Mouse (Mus musculus) gastrocnemius, adult 18-20 months (tissue): ENCODE data around the gene Klf13. TPM values are rescaled to one million over a fixed set of nuclear protein-coding genes. Genes with fewer than 3 reads are reported as not detected.

Experiments
- DNase-seq: peaks from one replicate; pipeline ENCODE4 v3.0.0; 2021; ENCODE audit warnings: low spot score
- total RNA-seq, 2 experiments: library from RNA; stranded (reverse); gene quantifications; 2 replicates each; pipeline ENCODE4 v1.2.3; 2021

Gene Klf13
- total RNA-seq, 2 experiments from 2014 or later = 33.3 to 55.3 TPM

- DNase-seq = no peak
These were observed 30.0 kb downstream of the Klf13 start for GRCm38 (mm10) chr7:63908496-63909285.

DNA sequence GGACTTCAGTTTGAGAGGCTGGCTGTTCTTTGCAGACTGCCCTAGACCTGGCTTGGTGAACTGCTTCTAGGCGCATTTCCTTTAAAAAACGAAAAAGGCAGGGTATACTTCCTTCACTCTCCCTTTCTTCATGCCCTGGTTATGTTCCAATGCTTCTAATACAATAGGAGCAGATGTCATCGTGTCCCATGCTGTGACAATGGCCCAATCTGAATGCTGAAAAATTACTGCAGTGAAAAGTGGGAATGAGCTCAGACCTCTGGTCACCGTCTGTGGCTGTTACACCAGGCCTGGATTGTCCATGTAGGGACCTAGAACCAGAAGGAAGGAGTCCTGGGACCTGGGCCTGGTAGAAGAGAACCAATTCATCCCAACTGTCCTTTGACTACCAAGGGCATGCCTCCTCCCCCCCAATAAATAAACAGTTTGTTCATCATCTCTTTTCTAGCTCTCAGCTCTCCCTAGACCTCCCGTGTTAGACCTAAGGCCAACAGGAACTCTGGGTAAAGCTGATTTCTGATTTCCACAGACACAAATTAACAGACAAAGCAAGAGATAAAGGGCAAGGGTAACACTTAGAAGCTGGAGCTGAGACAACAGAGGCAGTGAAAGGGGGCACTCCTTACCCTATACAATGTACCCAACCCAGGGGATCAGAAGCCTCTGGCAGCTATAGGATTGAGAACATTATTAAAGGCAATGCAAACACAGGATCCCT lies 30.8 kb downstream of the Klf13 start:
- DNase-seq = no peak

GRCm38 (mm10) chr7:63905642-63906041 lies 33.1 kb downstream of the Klf13 start:
- DNase-seq = no peak

GRCm38 (mm10) chr7:63905190-63905589 lies 33.5 kb downstream of the Klf13 start:
- peak; percentile 77 for DNase-seq

DNA sequence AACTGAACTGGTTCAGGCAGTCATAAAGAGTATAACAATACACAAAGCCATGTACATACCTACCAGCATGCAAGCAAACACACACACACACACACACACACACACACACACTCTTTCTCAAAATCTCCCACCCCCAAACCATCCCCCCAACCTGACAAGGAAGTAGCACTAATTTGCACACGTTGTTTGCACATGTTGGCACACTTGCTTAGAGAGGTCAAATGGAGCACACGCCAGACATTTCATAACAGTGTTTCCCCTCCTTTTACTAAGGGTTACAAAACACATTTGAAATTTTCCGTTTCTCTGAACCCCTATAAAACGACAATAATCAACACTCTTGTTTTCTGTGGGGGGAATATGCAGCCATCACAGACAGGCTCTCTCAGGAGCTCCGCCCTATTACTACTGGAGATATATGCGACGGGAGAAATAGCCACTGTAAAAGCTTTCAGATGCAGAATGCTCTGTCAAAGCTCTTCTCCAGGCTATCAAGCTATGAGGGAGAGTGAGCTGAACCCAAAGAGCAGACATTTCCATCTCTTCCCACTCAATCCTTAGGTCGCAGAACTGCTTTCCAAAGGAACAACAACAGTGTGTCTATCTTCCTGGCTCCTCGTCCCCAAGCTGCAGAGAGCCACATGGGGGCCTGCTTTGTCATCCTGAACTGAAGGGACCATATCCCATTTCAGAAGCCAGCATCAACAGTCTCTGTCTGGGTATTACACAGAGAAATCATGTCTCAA lies 34.9 kb downstream of the Klf13 start:
- DNase-seq = no peak

DNA sequence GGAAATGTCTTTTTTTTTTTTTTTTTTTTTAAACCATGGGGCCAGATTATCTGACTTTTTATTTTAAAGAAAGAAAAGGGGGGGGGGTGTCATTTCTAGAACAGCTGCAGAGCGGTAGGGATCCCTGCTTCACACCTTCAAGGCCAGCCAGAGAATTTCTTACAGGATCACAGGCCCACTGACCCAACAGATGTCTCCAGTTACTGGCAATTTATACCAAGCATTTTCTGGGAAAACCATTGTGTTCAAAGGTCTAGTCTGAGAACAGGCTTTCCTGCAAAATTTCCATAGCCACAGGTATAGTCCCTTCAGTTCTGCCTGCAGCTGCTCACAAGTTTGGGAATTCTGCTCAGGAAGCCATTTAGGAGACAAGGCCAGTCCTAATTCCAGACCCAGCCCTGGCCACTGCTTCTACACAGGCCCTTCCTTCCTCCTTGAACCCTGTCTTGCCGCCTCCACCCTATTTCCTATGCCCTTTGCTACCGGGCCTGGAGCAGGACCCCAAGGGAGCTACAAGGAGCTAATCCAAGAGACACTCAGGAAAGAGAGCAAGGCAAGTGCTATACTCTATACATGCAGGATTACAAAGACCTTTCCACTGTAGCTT lies 36.0 kb downstream of the Klf13 start:
- DNase-seq = no peak

- no peak for DNase-seq
These were observed 36.8 kb downstream of the Klf13 start for GRCm38 (mm10) chr7:63901942-63902341.

GRCm38 (mm10) chr7:63901346-63901745 lies 37.4 kb downstream of the Klf13 start:
- peak; percentile 50 for DNase-seq

DNA sequence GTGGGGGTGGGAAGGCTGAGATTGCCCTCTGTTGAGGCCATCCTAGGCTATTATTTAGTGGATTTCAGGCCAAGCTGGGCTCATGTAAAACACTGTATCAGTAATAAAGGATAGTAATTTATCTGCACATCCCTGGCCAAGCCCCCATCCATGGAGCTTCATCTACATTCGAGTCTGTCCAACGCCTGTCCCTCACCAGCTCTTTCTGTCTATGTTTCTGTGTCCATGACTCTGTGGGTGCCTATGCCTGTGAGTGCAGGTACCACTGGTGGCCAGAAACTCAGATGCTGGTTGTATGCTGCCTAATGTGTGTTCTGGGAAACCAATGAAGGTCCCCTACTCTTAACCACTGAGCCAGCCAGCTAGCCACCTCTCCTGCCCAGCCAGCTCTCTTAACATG lies 38.3 kb downstream of the Klf13 start:
- no peak for DNase-seq

- no peak for DNase-seq
These were observed 38.8 kb downstream of the Klf13 start for GRCm38 (mm10) chr7:63899925-63900324.

DNA sequence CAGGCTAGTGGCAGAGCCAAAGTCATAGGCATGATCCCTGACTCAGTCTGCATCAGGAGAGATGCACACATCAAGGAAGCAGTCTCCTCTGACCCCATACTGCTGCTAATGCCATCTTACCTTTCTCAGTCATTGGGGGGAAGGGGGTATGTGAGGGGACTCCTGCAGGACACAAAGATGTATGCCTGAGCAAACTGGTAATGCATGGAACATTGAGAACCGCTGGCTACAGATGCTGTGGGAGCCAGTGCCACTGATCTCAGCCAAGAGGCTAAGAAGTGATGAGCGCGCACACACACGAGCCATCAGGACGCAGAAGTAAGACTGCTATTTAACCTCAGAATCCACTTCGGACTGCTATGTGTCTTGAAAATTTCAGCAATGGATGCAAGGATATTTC lies 40.5 kb downstream of the Klf13 start:
- DNase-seq = no peak

DNA sequence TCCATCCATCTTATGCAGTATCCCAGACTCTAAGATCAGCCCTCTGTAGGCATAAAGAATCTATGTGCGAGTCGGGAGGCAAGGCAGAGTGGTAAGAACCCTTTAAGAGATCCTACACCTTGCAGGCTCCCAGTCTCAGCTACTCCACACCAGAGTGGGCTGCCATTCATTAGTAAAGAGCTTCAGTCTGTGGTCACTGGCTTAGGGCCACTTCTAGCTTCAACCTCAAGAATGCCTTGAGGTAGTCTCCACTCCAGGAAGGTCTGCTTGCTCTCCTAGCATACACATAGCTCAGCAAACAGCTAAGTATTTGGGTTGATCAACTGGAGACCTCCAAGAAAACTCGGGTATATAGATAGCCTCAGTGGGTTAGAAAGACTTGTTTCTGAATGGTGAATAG lies 41.1 kb downstream of the Klf13 start:
- no peak for DNase-seq

GRCm38 (mm10) chr7:63896968-63897468 lies 41.7 kb downstream of the Klf13 start:
- DNase-seq = peak; percentile 96

DNA sequence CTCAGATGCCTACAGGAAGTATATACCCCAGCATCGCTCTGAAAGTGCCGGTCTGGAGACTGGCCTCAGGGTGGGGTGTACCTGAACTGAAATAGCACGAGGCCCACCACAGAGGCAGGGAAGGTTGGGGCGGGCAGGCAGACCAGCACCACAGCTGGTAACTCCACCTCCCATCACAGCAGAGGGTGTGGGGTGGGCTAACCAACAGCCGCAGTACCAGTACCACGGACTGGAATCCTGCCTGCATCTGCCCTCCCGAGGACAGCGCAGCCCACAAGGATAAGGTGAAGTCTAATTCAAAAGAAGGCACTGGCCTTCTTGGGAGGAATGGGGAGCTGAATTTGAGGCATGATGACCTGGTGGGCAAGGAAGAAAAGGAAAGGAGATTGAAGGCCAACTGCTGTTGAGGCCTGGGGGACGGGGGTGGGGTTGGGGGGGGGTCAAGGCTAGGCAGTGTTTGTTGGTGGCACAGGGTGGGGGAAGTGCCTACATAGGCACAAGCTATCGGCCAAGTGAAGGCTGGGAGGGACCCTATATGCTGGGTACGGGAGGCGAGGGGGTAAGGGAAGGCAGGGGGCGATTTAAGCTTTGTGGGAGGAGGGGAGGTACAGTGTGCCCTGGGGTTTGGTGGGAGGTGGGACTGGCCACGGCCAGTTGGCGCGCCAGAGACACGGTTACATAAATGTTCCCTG lies 42.3 kb downstream of the Klf13 start:
- peak; percentile 45 for DNase-seq

- DNase-seq = no peak
These were observed 43.5 kb downstream of the Klf13 start for GRCm38 (mm10) chr7:63895223-63895622.

DNA sequence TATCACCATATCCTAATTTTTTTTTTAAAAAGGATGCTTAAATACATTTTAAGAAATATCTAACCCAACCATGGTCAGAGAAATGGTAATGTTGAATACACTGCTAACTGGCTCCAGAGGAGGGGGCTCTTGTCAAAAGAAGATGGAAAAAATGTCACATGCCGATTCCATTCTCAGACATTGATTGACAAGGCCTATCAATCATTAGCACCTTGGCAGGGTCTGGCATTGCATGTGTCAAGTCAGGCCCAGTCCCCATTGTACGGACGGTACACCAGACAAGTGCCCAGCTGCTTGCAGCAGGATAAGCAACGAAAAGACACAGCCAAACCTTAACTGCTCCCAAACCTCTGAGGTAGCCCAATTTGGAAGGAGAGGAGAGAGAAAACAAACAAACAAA lies 44.1 kb downstream of the Klf13 start:
- DNase-seq = no peak

GRCm38 (mm10) chr7:63893729-63894128 lies 45.0 kb downstream of the Klf13 start:
- no peak for DNase-seq

GRCm38 (mm10) chr7:63893201-63893600 lies 45.5 kb downstream of the Klf13 start:
- no peak for DNase-seq

GRCm38 (mm10) chr7:63891488-63892075 lies 47.1 kb downstream of the Klf13 start:
- DNase-seq = no peak

GRCm38 (mm10) chr7:63889116-63889975 lies 49.4 kb downstream of the Klf13 start:
- DNase-seq = no peak
